Comparison of ENCODE assay signal across 7 mouse cellular contexts in the genomic region with DNA sequence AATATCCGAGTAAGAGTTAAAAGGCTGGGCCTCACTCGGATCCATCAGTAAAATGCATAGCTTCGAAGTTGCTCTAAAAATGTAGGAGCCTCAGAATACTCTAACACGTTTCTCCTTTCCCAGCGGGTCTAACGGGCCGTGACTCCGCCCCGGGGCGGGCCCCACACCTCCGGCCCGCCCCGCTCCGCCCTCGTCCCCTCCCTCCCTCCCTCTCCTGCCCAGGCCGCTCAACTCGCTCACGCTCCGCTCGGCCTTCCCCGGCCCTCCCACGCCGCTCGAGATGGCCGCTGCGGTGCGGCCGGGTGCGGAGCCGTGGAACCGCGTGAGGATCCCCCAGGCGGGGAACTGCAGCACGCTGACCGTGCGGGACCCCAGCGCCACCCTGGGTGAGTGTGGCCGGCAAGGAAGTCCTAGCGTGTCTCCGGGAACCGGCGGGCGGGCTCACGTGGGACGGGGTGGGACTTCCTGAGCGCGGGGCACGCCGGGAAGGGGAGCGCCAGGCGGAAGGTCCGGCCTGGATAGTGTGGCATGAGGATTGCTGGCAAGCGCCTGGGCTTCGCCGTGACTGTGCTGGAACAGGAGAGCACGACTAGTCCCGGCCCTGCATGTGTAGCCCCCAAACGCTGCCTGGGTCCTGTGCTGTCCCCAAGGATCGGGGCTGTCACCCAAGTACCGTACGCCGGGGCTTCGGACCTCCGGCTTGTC. TPM values are rescaled to one million over a fixed set of nuclear protein-coding genes. Genes with fewer than 3 reads are reported as not detected.
DNase-seq lines count a peak whose midpoint lies in the region; ATAC-seq and TF ChIP-seq lines count a peak whose summit lies in the region.

Nepro (plus strand) TSS at position 219 of the 705 bp plus-strand sequence.

- no peaks in the 10 kb centered on the region for H3K27me3 ChIP-seq in intestine, postnatal 0 days (replicated peaks; ENCODE audit: control insufficient read depth, insufficient read depth, low read length)
- no peaks in the 10 kb centered on the region for H3K27me3 ChIP-seq in limb, embryonic 10.5 days (ENCODE audit: low read depth, poor library complexity, severe bottlenecking)
- no peaks in the 10 kb centered on the region for H3K27me3 ChIP-seq in midbrain, embryonic 13.5 days

- peak; percentile 92 for DNase-seq in adrenal gland, adult 8-10 months
- peak; percentile 98 for DNase-seq in embryo, embryonic 9.5 days (ENCODE audit: extremely low spot score)
- peak; percentile 51 for DNase-seq in gonadal fat pad, adult 2 months (ENCODE audit: low read depth)
- DNase-seq in limb, embryonic 10.5 days (ENCODE audit: low spot score) = peak; percentile 98
- peak; percentile 95 for DNase-seq in spleen, adult 12 weeks (ENCODE audit: low spot score)

- H3K9ac ChIP-seq in intestine, postnatal 0 days (ENCODE audit: low read depth, low read length) = peak within 1 kb of the TSS; percentile 80
- H3K9ac ChIP-seq in midbrain, embryonic 13.5 days (replicated peaks) = peak within 1 kb of the TSS; percentile 83

- under 1% methylated on average over 63 of the region's 64 CpGs for WGBS in intestine, postnatal 0 days
- WGBS in limb, embryonic 10.5 days = under 1% methylated on average over 63 of the region's 64 CpGs
- under 1% methylated on average over 64 of the region's 64 CpGs for WGBS in midbrain, embryonic 13.5 days

- H3K27ac ChIP-seq in intestine, postnatal 0 days (ENCODE audit: low read depth, low read length) = peak within 1 kb of the TSS; percentile 88
- peak within 1 kb of the TSS; percentile 99 for H3K27ac ChIP-seq in limb, embryonic 10.5 days
- H3K27ac ChIP-seq in midbrain, embryonic 13.5 days = peak within 1 kb of the TSS; percentile 91

- H3K4me1 ChIP-seq in intestine, postnatal 0 days (replicated peaks; ENCODE audit: control insufficient read depth, insufficient read depth, low read length) = peaks cover 3% of the 10 kb centered on the region
- peaks cover 24% of the 10 kb centered on the region for H3K4me1 ChIP-seq in limb, embryonic 10.5 days
- peaks cover 22% of the 10 kb centered on the region for H3K4me1 ChIP-seq in midbrain, embryonic 13.5 days (replicated peaks)

- no peaks in the 10 kb centered on the region for H3K9me3 ChIP-seq in intestine, postnatal 0 days (ENCODE audit: control insufficient read depth)
- no peaks in the 10 kb centered on the region for H3K9me3 ChIP-seq in limb, embryonic 10.5 days (replicated peaks)
- no peaks in the 10 kb centered on the region for H3K9me3 ChIP-seq in midbrain, embryonic 13.5 days

- TF ChIP-seq CTCF in intestine, postnatal 0 days (IDR thresholded peaks at IDR 0.05; ENCODE audit: low read depth) = peak; percentile 33

- peak within 1 kb of the TSS; percentile 86 for H3K4me2 ChIP-seq in intestine, postnatal 0 days (replicated peaks; ENCODE audit: low read depth)
- H3K4me2 ChIP-seq in midbrain, embryonic 13.5 days (replicated peaks) = peak within 1 kb of the TSS; percentile 69

- peak within 1 kb of the TSS; percentile 84 for H3K4me3 ChIP-seq in intestine, postnatal 0 days (ENCODE audit: low read depth, low read length)
- peak within 1 kb of the TSS; percentile 96 for H3K4me3 ChIP-seq in limb, embryonic 10.5 days
- peak within 1 kb of the TSS; percentile 80 for H3K4me3 ChIP-seq in midbrain, embryonic 13.5 days (replicated peaks)

- peak; percentile 97 for ATAC-seq in intestine, postnatal 0 days
- ATAC-seq in midbrain, embryonic 13.5 days = peak; percentile 98

- H3K36me3 ChIP-seq in intestine, postnatal 0 days (ENCODE audit: control insufficient read depth, insufficient read depth) = peaks cover 2% of the 10 kb centered on the region
- peaks cover 40% of the 10 kb centered on the region for H3K36me3 ChIP-seq in limb, embryonic 10.5 days
- peaks cover 8% of the 10 kb centered on the region for H3K36me3 ChIP-seq in midbrain, embryonic 13.5 days

RNA-seq across cellular contexts. Expression of gene Nepro, which starts in this region (rescaled TPM):
- total RNA-seq in adrenal gland, adult 8-10 months (2022) = 10 to 100 TPM; 10.8 to 13.6 (median 12.1) TPM
- polyA plus RNA-seq in gonadal fat pad, adult 2 months (2012; rRNA removed) = 4.0 and 4.2 TPM in 2 replicates
- polyA plus RNA-seq in intestine, postnatal 0 days (2015; fragmentation: Nextera tagmentation; extraction: Ambion mirVana) = 2.2 and 2.3 TPM in 2 replicates
- 14.0 and 15.7 TPM in 2 replicates for polyA plus RNA-seq in limb, embryonic 10.5 days (2016; fragmentation: Nextera tagmentation; extraction: Ambion mirVana)
- 5.6 and 6.0 TPM in 2 replicates for polyA plus RNA-seq in midbrain, embryonic 13.5 days (2015; fragmentation: Nextera tagmentation; extraction: Ambion mirVana)

Comparison
In these comparisons a context has a peak if more than half of its experiments do, and no peak if none do; other contexts are left out.
1. Peak in every context shown above with its lines: DNase-seq, ATAC-seq, H3K4me3 ChIP-seq and H3K27ac ChIP-seq.